ENCODE assay signal across 26 mouse cellular contexts in genomic region chr8:119545791-119546190, GRCm38 (mm10). TPM values are rescaled to one million over a fixed set of nuclear protein-coding genes. Genes with fewer than 3 reads are reported as not detected.
A peak's percentile ranks its signal among the peaks of the same experiment; 100 is the strongest.
DNase-seq lines count a peak whose midpoint lies in the region; ATAC-seq and TF ChIP-seq lines count a peak whose summit lies in the region.
"Had no signal": no experiment of that assay in that cellular context is flagged by ENCODE, and none has a peak within 500 bp of the region (broad histone marks: within the 10 kb centered on the region; RNA-seq: fewer than 3 reads in every experiment).

No protein-coding gene starts in this region.

- H3K4me3 ChIP-seq in gastrocnemius, adult 2 months = no peak overlapping the region
- no peak overlapping the region for H3K4me3 ChIP-seq in ES-E14 (ENCODE audit: insufficient read depth in 1 of 2, low read depth in 1 of 2, low read length in 2 of 2, poor library complexity in 1 of 2, severe bottlenecking in 1 of 2)
- H3K4me3 ChIP-seq: embryonic facial prominence, embryonic 15.5 days; heart, embryonic 15.5 days; hindbrain, embryonic 13.5 days; limb, embryonic 13.5 days; liver, embryonic 12.5 days; midbrain, embryonic 10.5 days had no signal

- ATAC-seq in inflammation-experienced regulatory T-cells, adult 6 months = peak; percentile 16
- ATAC-seq: forebrain, embryonic 14.5 days; liver, embryonic 12.5 days had no signal

- in situ Hi-C loops in ES-E14 (cut with MboI; ENCODE audit: low sequenced_read_pairs in 2 of 2, unreplicated experiment in 2 of 2) = no loop called here

- H3K9me3 ChIP-seq in ES-E14 (ENCODE audit: control insufficient read depth, insufficient read depth, low read depth, low read length) = no peaks in the 10 kb centered on the region
- H3K9me3 ChIP-seq: embryonic facial prominence, embryonic 15.5 days; heart, embryonic 15.5 days; hindbrain, embryonic 13.5 days; limb, embryonic 13.5 days; liver, embryonic 12.5 days; midbrain, embryonic 10.5 days had no signal

- peaks cover 32% of the 10 kb centered on the region for H3K36me3 ChIP-seq in ES-E14 (ENCODE audit: control insufficient read depth, insufficient read depth, low read length, poor library complexity, severe bottlenecking)

- intact Hi-C loops in gastrocnemius, adult 2 months (cut with DNase I) = no loop called here

- peaks cover 10% of the 10 kb centered on the region in 2 experiments for H3K4me1 ChIP-seq in ES-E14 (ENCODE audit: control insufficient read depth in 2 of 2, insufficient read depth in 2 of 2, low read length in 2 of 2, poor library complexity in 1 of 2)
- H3K4me1 ChIP-seq: midbrain, embryonic 10.5 days had no signal

- DNase-seq in gastrocnemius, adult 2 months = no peak
- no peak for DNase-seq in gastrocnemius, adult 8-10 months (ENCODE audit: low spot score in 2 of 2)
- peak; percentile 59 for DNase-seq in CD4-positive helper T cell, adult 2 months (ENCODE audit: low read depth, low spot score)
- no peak for DNase-seq in ES-E14 (ENCODE audit: low read depth, low spot score)
- no peak for DNase-seq in heart, adult 11 months
- no peak for DNase-seq in urinary bladder, postnatal 4 days (ENCODE audit: low spot score in 2 of 2)
- DNase-seq: adrenal gland, postnatal 10 days; cerebellum, adult 8-10 months; cerebellum, postnatal 36 days; embryo, embryonic 11 days; heart, postnatal 36 days; kidney, adult 9 months; kidney, postnatal 36 days; lung, adult 18-20 months; lung, postnatal 10 days; thymus, postnatal 36 days had no signal

- H3K9ac ChIP-seq in ES-E14 (ENCODE audit: insufficient read depth, low read depth, low read length, poor library complexity, severe bottlenecking) = no peak overlapping the region
- H3K9ac ChIP-seq: embryonic facial prominence, embryonic 15.5 days; heart, embryonic 15.5 days; hindbrain, embryonic 13.5 days; limb, embryonic 13.5 days; liver, embryonic 12.5 days had no signal

- no peak for TF ChIP-seq CTCF in gastrocnemius, adult 2 months (IDR thresholded peaks at IDR 0.05)

- peak overlapping the region; percentile 24; the same call in 1 of the 2 replicates for H3K27ac ChIP-seq in gastrocnemius, adult 2 months
- H3K27ac ChIP-seq in ES-E14 (ENCODE audit: insufficient read depth, low read depth, low read length, poor library complexity, severe bottlenecking) = peak overlapping the region; percentile 72; the same call in 1 of the 2 replicates
- H3K27ac ChIP-seq: embryonic facial prominence, embryonic 15.5 days; heart, embryonic 15.5 days; hindbrain, embryonic 13.5 days; liver, embryonic 12.5 days; midbrain, embryonic 10.5 days had no signal

TF ChIP-seq in ES-E14, 5 proteins besides CTCF, POLR2A, EP300 and RAD21:
- TF ChIP-seq MAFK (IDR thresholded peaks at IDR 0.05; ENCODE audit: insufficient read depth, low read depth, low read length) = no peak
- TF ChIP-seq CHD2 (IDR thresholded peaks at IDR 0.05; ENCODE audit: low read depth, low read length) = no peak
- TF ChIP-seq HCFC1 (IDR thresholded peaks at IDR 0.05; ENCODE audit: borderline replicate concordance, insufficient read depth, low read length) = no peak
- TF ChIP-seq ZC3H11A (IDR thresholded peaks at IDR 0.05; ENCODE audit: borderline replicate concordance, low read depth, low read length) = no peak
- TF ChIP-seq ZNF384 (IDR thresholded peaks at IDR 0.05; ENCODE audit: low read depth, low read length) = no peak

RNA-seq across cellular contexts. Expression of gene Mbtps1, which starts 12.7 kb away (rescaled TPM):
- total RNA-seq in gastrocnemius, adult 2 months (2021) = 10 to 100 TPM; 28.6 to 28.7 TPM
- 10 to 100 TPM; 18.1 to 24.4 (median 22.5) TPM for total RNA-seq in gastrocnemius, adult 8-10 months (2022)
- 167 and 198 TPM in 2 replicates for total RNA-seq in ES-E14 (2012; rRNA removed)
- 10 to 100 TPM; 32.6 to 52.2 (median 45.6) TPM for polyA plus RNA-seq in inflammation-experienced regulatory T-cells, adult 6 months (2017; shearing (Covaris generic))

RNA-seq across cellular contexts. Expression of gene Hsdl1, which starts 29.2 kb away (rescaled TPM):
- 10 to 100 TPM; 15.9 to 16.6 TPM for total RNA-seq in gastrocnemius, adult 2 months (2021)
- total RNA-seq in gastrocnemius, adult 8-10 months (2022) = 10 to 100 TPM; 16.1 to 21.1 (median 17.4) TPM
- total RNA-seq in ES-E14 (2012; rRNA removed) = 19.5 and 19.7 TPM in 2 replicates
- polyA plus RNA-seq in inflammation-experienced regulatory T-cells, adult 6 months (2017; shearing (Covaris generic)) = 10 to 100 TPM; 30.3 to 73.9 (median 72.5) TPM

RNA-seq across cellular contexts. Expression of gene Dnaaf1, which starts 29.2 kb away (rescaled TPM):
- not detected for total RNA-seq in gastrocnemius, adult 2 months (2021)
- total RNA-seq in gastrocnemius, adult 8-10 months (2022) = not detected
- 0.79 and 1.0 TPM in 2 replicates for total RNA-seq in ES-E14 (2012; rRNA removed)
- not detected for polyA plus RNA-seq in inflammation-experienced regulatory T-cells, adult 6 months (2017; shearing (Covaris generic))
- total RNA-seq: adrenal gland, postnatal 10 days; gastrocnemius, postnatal 4 days; heart, postnatal 36 days; neutrophil, adult 5-6 weeks had no signal

RNA-seq across cellular contexts. Expression of gene Slc38a8, which starts 44.3 kb away (rescaled TPM):
- not detected for total RNA-seq in gastrocnemius, adult 2 months (2021)
- total RNA-seq in gastrocnemius, adult 8-10 months (2022) = not detected
- total RNA-seq in ES-E14 (2012; rRNA removed) = 0.16 and 0.85 TPM in 2 replicates
- polyA plus RNA-seq in inflammation-experienced regulatory T-cells, adult 6 months (2017; shearing (Covaris generic)) = not detected
- total RNA-seq: adrenal gland, postnatal 10 days; gastrocnemius, postnatal 4 days; heart, postnatal 36 days; neutrophil, adult 5-6 weeks had no signal
- polyA plus RNA-seq: forebrain, embryonic 14.5 days; heart, embryonic 15.5 days; hindbrain, embryonic 13.5 days; liver, embryonic 12.5 days had no signal

RNA-seq across cellular contexts. Expression of gene Taf1c, which starts 59.2 kb away (rescaled TPM):
- 1 to 10 TPM; 5.2 to 6.6 TPM for total RNA-seq in gastrocnemius, adult 2 months (2021)
- total RNA-seq in gastrocnemius, adult 8-10 months (2022) = 1 to 10 TPM; 5.2 to 8.0 (median 6.9) TPM
- total RNA-seq in ES-E14 (2012; rRNA removed) = 24.8 and 28.3 TPM in 2 replicates
- 10 to 100 TPM in 2 of 3 experiments, 1 to 10 TPM in 1; 8.3 to 14.8 (median 13.3) TPM for polyA plus RNA-seq in inflammation-experienced regulatory T-cells, adult 6 months (2017; shearing (Covaris generic))
